Mouse (Mus musculus) adrenal gland, postnatal 25 days (tissue): Measurements from ENCODE around the gene Fam199x. TPM values are rescaled to one million over a fixed set of nuclear protein-coding genes. Genes with fewer than 3 reads are reported as not detected.

Experiments
- DNase-seq: peaks from one replicate; pipeline ENCODE4 v3.0.0; 2021; ENCODE audit warnings: mixed read lengths
- long read RNA-seq: library from polyadenylated mRNA; stranded (forward); transcript quantifications from one replicate; pipeline ENCODE4 v2.0.0, GENCODE M21; 2021
- total RNA-seq: library from RNA; stranded (reverse); gene quantifications from 2 replicates; pipeline ENCODE4 v1.2.3, GENCODE M21; 2021

The Fam199x gene
- 6.3 and 7.2 TPM in 2 replicates for total RNA-seq
- long read RNA-seq, full-length matches to known transcripts: 12 of 12 reads
- long read RNA-seq, partial matches to known transcripts: 0 of 12 reads
- long read RNA-seq, other reads (novel, unspliced or antisense): 0 of 12 reads

DNA sequence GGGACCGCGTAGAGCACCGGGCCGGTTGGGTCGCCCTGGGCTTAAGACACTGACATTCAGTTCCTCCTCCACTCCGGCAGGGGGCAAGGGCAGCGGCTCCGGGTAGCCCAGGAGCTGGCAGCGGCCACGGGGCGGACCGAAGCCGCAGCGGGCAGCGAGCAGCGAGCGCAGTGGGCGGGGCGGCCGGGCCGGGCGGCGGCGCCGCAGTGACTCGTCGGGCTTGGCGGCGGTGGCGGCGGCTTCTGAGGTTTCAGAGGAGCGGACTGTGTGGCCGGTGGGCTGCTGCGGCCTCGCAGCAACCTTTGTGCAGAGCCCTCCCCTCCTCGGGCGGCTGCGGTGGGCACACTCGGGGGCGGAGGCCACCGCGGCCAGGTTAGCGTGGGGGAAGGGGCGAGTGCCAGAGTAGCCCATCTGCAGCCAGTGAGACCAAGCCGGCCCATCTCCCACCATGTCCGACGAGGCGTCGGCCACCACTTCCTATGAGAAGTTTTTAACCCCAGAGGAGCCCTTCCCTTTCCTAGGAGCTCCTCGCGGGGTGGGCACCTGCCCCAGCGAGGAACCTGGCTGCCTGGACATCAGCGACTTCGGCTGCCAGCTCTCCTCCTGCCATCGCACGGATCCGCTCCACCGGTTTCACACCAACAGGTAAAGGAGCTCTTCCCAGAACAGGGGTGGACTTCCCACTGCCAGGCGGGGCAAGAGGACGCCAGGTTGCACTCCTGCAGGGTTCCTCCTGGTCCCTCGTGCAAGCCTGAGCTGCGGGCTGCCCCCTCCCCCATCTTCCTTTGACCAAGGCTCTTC lies at the start of gene Fam199x:
Gene Fam199x, plus strand, starts transcription at position 170 of the 801 bp plus-strand sequence.
- DNase-seq: peak; percentile 82

DNA sequence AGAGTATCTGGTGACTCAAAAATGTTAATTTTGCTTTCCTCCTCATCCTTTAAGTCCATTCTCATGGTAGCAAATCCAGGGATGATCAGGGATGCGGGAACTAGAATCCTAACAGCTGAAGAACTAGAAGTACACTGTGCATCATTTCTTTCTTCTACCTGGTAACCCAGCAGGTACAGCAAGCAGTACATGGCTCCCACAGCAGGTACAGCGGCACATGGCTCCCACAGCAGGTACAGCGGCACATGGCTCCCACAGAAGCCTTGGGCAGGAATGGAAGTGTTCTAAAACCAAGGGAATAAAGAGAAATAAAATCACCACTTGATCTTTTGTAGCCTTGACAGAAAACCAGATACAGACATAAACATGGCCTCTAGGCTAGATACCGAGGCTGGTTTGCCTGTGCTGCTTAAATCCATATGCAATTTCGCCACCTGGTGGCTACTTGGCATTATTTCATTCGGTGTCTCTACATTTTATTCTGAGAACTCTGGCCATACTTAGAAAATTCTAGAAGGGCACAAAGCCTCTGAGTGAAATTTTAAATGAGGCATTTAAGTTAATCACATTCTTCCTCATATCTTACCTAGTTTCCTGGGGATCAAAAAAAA lies 34.2 kb upstream of the Fam199x start:
- peak; percentile 16 for DNase-seq

DNA sequence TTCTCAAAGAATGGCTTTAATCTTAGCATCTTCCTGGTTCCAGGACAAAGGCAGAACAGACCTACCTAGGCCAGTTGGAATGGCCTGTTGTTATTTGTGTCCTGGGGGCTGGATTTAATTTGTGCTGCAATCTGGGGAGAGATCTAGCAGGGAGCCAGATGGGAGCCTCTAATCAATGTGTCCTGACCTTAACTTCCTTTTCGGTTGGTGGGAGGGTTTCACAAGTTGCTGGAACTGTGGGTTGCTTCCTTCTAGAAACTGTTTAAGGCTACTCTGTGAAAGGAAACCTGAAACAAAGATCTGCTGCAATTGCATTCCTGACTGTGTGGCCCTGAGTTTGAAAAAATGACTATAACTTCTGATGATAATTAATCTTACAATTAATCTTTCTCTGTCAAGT lies 31.7 kb upstream of the Fam199x start:
- no peak for DNase-seq

DNA sequence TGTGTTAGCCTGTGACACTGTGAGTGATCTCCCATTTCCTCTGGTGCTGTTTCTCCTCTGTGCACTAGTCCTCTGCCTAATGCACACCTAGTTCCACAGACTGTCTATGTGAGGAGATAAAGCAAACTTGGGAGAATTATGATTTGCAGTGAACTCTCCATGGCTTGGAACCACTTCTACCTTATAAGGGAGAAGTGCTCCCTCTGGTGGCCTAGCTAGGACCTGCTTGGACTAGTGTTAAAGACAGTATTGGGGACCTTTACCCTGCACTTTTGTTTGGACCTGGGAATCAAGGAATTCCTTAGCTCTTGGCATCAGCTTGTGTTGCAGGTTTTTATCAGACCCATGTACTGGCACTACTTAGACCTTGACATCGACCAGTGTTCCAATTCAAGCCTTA lies 30.1 kb upstream of the Fam199x start:
- peak; percentile 59 for DNase-seq

DNA sequence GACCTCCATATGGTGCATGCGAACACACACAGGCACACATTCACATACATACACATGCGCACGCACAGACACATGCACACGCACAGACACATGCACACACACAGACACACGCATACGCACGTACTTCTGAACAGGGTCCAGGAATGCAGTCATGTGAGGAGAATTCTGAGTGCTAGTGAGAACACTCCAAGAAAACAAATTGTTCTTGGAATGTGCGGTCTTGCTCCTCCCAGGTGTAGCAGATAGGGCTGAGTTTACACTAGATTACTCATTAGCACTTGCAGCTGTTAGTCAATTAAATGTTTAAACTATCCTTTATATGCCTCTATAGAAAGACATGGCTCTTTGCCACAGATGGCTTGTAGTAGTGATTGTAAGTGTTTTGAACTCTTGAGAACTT lies 18.5 kb upstream of the Fam199x start:
- no peak for DNase-seq

DNA sequence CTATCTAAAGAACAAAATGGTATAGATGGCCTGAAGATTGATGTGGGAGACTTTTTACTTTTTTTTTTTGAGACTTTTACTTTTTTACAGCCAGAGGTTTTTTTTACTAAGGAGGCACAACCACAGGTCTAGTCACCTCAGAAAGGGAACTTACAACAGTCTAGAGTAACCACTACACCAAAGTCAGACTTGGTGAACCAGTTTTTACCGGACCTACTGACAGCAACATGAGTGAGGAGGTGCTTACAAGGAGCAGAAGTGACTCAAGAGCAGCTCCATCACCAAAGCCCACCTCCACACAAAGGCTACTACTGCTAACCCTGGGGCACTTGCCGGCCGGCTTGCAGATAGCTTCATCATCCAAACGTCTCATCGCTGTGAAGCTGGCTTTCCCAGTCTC lies 17.7 kb upstream of the Fam199x start:
- no peak for DNase-seq

DNA sequence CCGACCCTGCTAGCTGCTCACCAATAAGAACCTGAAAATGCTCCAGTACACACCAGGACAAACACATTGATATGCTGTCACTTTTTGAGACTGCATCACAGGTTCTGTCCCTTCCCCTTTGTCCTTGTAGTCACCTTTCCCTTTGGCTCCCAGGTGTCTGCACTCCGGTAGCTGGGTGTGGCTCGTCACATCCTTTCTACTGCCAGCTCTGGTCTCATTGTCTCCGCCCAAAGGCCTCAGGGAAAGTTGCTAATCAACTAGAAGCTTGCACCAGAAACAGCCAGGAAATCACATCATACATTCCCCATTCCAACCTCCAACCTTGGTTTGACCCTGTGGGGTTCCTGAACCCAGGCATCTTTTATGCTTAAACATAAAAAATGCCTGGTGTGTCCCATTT lies 15.1 kb upstream of the Fam199x start:
- DNase-seq: no peak

DNA sequence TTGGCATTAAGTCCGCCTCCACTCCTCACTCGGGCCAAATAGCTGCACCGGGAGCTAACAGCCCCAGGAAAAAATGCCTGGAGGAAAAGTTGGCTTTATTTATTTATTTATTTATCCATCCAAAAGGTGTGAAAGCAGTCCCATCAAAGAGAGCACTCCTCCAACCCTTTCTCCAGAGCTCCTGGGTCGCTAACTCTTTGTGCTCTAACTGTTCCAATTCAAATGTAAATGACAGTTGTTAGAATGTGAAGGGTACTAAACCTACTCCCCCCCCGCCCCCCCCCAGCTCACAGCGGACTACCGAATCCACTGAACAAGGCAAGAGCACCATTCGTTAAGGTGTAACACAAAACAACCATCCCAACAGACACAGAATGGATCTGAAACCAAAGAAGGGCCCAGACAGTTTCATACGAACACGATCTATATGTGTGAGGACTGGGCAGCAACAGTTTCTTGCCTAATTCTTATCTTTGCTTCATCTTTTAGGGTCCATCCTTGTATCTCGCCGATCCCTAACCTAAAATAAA lies 11.9 kb upstream of the Fam199x start:
- DNase-seq: no peak

DNA sequence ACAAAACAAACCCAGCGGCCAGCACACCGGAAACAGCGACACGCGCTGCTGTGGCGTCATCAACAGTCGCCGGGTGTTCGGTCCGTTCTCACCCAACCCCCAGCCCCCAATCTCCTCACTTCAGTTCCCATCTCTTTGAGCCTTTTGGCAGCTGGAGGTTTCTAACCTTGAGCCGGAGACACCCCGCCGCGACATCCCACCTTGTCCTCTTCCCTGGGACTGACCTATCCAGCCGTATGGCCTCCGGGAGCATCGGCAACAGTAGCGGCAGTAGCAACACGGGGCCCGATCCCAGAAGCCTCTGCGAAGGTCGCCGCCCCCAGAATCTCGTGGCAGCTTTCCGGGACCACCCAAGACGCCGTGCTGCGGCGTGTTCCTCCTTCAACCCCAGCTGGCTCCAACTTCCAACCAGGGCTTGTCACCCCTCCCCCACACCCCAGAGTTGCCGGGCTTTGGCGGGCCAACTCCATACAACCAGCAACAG lies 11.4 kb upstream of the Fam199x start, which contains the start of gene Slc25a53:
Gene Slc25a53, minus strand, starts transcription at position 303 of the 484 bp plus-strand sequence.
- DNase-seq: peak; percentile 79

DNA sequence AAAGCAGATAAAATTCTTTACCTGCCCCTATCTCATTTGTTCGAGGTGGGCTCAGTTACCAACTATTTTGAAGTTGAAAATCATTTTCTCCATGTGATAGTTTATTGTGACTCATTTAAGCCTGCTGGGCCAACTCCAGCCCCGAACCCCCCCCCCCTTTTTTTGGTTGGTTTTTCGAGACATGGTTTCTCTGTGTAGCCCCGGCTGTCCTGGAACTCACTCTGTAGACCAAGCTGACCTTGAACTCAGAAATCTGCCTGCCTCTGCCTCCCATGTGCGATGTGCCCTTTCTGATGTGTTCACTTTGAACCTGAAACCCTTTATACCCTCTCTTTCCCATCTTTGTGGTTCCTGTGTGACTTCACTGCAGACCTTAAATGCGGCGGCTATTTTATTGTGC lies 10.9 kb upstream of the Fam199x start:
- no peak for DNase-seq

DNA sequence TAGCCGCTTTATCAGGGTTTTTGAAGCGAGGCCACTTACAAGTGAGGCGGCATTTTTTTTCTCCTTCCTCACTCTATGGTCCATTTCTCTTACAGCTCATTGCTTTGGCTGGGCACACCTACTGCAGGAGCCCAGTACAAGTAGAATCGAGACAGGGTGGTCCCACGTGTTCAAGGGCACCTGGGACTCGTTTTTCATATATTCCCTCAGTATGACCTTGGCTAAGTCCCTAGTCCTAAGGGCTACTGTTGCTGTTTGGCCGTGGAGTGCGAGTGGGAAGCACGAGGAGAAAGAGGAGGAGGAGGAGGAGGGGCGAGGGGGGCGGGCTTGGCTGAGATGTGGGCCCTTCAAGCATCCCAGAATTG lies 352 bp upstream of the Fam199x start:
- DNase-seq: no peak

DNA sequence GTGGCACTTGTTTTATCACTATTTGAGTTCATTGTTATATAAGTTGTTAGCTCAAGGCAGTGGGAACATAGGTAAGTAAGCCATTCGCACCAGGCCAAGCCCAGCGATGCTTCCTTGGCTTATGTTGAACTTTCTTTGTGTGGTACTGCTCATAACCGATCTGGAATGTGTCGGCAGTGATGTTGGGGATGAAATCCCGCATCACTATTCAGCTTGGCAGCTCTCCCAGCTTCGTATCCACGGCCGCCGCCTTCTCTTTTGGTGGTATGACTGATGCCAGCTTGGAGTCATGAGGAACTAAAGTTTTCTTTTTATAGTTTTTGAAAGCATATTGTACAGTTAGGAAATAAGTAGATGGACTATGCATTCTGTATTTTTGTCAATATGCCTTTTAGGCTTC lies 13.8 kb downstream of the Fam199x start:
- DNase-seq: no peak

DNA sequence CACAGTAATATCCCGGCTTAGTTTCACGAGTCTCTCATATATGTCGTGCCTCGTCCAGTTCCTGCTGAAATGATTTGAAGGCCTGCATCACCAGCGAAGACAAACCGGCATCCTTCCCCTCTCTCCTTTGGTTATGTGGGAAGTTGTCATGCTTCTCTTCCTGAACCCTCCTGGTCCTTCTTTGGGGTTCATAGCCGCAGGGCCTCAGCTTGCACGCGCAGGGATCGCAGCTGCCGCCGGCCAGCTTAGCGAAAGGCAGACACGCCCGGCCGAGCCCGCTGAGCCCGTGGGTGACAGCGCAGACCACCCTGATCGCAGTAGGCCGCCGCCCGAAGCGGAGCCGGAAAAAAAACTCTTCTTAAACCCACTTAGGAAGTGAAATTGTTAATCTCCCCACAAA lies 55.1 kb downstream of the Fam199x start:
- no peak for DNase-seq

DNA sequence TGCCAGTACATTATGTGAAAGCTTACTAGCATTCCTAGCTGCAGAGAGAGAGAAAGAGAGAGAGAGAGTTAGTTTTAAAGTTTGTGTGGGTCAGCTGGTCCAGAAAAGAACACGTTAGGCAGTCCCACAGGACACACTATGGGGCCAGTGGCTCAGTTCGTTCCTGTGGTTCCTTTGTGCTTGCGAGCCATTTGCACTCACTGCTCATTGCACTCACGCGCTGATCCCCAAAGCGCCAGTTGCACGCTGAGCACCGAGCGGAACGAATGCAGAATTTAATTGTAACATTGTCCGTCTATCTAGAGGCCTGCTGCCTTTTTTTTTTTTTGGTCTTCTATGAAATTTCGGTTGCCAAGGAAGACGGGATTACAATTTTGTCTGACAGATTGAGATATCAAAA lies 57.1 kb downstream of the Fam199x start:
- no peak for DNase-seq

DNA sequence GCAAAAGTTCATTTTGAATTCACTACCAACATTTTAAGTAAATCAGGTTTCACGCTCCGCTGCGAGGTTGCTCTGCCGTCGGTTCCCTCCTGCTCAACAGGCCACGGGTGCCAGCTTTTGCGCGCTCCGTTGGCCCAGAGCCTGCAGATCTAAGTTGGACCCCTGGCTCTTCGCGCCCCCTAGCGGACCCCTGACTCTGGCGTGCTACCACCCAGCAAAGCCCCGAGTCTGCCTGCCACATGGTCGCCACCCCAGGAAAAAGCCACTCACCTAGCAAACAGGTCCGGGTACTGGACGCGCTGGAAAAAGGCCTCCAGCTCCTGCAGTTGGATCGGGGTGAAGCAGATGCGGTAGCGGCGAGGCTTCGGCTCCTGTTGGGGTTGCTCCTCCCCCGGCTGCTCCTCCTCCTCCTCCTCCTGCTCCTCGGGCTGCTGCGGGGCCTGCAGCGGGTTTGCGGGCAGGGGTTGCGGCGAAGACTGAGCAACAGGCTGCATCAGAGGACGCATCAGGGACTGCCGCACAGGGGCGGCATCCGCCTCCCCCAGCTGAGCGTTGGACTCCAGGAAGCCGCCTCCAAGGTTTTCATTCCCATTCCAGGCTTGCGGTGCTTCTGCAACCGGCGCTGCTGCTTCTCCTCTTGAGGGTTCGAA lies 68.8 kb downstream of the Fam199x start:
- peak; percentile 10 for DNase-seq

DNA sequence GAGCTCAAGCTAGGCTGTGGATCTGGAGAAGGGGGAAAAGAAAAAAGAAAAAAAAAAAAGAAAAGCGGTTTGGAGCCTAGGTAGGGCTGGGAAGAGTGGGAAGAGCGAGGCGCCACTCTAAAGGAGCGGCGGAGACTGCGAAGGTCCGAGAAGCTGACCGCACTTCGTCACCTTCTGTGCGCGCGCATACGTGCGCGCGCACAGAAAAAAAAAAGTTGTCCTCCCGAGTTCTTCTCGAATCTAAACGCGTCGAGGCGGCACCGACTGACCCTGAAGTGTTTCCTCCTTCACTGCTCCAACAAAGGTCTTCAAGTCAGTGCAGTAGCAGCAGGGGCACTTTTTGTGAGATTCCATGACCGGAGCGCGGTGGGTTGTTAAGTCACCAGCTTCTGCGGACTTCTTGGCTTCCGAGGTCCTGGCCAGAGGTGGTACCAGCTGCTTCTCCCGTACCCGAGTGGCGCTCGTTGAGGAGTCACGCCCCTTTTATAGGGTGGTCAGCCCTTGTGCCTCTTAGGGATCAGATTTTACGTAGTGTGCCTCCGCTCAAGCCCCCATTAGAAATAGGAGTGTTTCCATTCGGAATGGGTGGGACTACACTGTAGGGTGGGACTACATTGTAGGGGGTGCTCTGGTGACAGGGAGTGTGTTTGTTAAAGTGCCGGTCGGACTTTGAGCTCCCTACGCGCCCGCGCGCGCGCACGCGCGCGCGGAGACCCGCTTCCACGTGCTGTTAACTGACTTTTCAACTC lies 70.5 kb downstream of the Fam199x start:
- DNase-seq: no peak

DNA sequence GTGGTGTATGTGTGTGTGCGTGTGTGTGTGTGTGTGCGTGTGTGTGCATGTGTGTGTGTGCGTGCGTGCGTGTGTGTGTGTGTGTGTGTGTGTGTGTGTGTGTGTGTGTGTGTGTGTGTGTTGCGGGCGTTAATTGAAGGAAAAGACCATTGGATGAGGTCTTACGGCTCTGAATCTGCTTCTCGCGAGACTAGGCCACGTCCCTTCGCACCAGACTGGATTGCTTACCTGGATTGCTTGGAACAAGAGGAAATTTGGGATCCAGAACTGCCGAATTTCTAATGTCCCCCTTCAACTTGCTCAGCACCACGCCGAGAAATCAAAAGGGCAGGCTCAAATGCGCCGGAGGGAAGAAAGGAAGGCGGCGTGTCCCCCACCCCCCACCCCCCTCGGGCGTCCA lies 72.3 kb downstream of the Fam199x start, which contains the start of gene Esx1:
Gene Esx1, minus strand, starts transcription at position 366 of the 400 bp plus-strand sequence.
- no peak for DNase-seq

DNA sequence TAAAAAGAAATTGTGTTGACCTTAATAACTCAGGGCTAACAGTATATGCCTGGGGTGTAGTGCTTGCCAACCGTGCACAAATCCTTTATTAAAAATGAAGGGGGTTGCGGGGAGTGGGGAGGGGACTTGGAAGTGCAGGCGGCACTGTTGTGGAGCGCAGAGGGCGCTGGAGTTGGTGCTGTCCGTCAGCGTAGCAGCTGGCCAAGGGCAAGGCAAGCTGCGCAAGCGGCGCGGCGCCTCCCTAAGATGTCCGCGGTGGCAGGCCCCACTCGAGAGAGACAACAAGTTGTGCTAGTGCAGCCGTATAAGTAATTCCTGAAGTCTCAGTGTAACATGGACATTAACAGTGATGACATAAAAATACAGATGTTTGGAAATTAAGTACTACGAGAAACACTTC lies 78.1 kb downstream of the Fam199x start:
- no peak for DNase-seq
